Mouse (Mus musculus) hindbrain, embryonic 15.5 days (tissue): ENCODE data around the gene Nprl3. TPM values are rescaled to one million over a fixed set of nuclear protein-coding genes. Genes with fewer than 3 reads are reported as not detected.

Experiments
- ATAC-seq: fragments of 200-750 bp; cut with Nextera tagmentation; 2 replicates; pipeline ENCODE4 v1.8.0; 2017; ENCODE audit warnings: low read depth, moderate number of reproducible peaks, moderate TSS enrichment; ENCODE audit not compliant: low FRiP score
- H3K27ac ChIP-seq: fragments of 300-500 bp; sonication (generic); replicated peaks from 2 replicates; pipeline ENCODE4 v1.5.1; 2015; ENCODE audit warnings: mild to moderate bottlenecking, inconsistent platforms
- H3K27me3 ChIP-seq: fragments of 300-500 bp; sonication (generic); 2 replicates; pipeline ENCODE4 v1.6.1; 2015; ENCODE audit warnings: control low read depth, inconsistent platforms
- H3K36me3 ChIP-seq: fragments of 300-500 bp; sonication (generic); 2 replicates; pipeline ENCODE4 v1.6.1; 2015; ENCODE audit warnings: control low read depth, inconsistent platforms
- H3K4me1 ChIP-seq: fragments of 300-500 bp; sonication (generic); replicated peaks from 2 replicates; pipeline ENCODE4 v1.6.1; 2015; ENCODE audit warnings: control low read depth, inconsistent platforms
- H3K4me2 ChIP-seq: fragments of 300-500 bp; sonication (generic); 2 replicates; pipeline ENCODE4 v1.6.1; 2015; ENCODE audit warnings: moderate library complexity, mild to moderate bottlenecking, inconsistent platforms
- H3K4me3 ChIP-seq: fragments of 300-500 bp; sonication (generic); 2 replicates; pipeline ENCODE4 v1.5.1; 2015; ENCODE audit warnings: mild to moderate bottlenecking, inconsistent platforms
- H3K9ac ChIP-seq: fragments of 300-500 bp; sonication (generic); 2 replicates; pipeline ENCODE4 v1.6.1; 2015; ENCODE audit warnings: inconsistent platforms
- H3K9me3 ChIP-seq: fragments of 300-500 bp; sonication (generic); 2 replicates; pipeline ENCODE4 v1.6.1; 2016; ENCODE audit warnings: control low read depth, inconsistent platforms
- WGBS: fragments of 180-500 bp; shearing (Covaris S2); methylation state at CpG from one replicate; pipeline ENCODE4 v1.1.7; 2015; 5-methylcytosine and 5-hydroxymethylcytosine counted together
- polyA plus RNA-seq: library from polyadenylated mRNA; unstranded; fragments of >200 nt; fragmentation: Nextera tagmentation; extraction: Ambion mirVana; gene quantifications from 2 replicates; pipeline ENCODE4 v1.2.1, GENCODE M21; 2015

Nprl3 gene
- polyA plus RNA-seq, 1 experiment from 2014 or later, result 43.9 TPM

DNA sequence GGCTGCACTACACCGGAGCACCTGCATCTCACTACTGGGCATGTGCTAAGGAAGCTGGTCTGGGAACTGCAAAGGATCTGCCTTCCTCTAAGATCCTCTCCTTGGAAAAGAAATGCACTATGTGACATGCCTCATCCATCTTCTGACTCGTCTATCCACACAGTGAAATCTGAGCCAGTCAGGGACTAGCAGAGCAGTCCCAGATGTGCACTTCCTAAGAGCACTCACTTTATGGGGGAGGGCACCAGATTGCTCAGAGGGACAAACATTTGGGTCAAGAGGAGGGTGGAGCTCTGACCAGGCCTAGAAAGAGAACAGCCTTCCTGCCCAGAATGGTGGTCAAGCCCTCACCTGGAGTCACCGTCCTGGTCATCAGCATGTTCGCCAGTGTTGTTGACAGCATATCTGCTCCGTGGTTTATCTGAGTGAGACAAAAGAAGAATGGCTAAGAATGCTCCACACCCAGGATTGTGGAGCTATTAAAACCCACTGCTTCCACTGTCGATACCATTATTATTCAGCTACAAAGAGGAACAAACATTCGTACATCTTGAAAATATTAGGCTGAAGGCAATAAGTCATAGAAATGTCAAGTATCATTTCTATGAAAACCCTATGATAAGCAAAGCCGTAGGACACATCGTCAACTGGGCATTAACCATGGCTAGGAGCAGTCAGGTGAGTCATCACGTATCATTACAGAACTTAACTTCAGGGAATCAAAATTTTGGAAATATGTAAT, 4.7 kb downstream of the Nprl3 start:
- Histone ChIP-seq H3K4me1 (peaks cover 10% of the 10 kb centered on the region), H3K36me3 (peaks cover 4% of the 10 kb centered on the region; the same call in 1 of the 2 replicates), H3K27ac (no peak overlapping the region), H3K4me3 (no peak overlapping the region), H3K9me3 (no peaks in the 10 kb centered on the region), H3K27me3 (no peaks in the 10 kb centered on the region), H3K9ac (no peak overlapping the region), H3K4me2 (no peak overlapping the region)
- no peak for ATAC-seq
- WGBS, result 85% methylated on average over 10 of the region's 10 CpGs

DNA sequence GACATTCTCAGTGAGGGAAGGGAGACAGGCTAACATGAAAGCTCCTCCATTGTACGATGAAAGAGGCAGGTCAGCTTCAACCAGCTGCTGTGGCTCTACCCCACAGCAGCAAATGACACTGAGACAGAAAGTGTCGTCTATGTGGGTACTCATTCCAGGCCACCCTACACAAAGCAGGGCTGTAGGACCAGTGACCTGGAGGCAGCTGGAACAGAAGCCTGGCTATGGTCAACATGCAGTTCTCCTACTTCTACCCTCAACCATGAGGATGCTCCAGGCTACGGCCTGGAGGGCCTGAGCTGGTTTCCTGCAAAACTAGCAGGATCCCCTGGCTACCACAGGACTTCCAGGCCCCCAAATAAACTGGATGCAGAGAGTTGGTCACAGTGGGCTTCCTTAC, 10.9 kb downstream of the Nprl3 start:
- ATAC-seq, result no peak
- Histone ChIP-seq H3K9ac (no peak overlapping the region), H3K4me3 (no peak overlapping the region), H3K27ac (no peak overlapping the region), H3K36me3 (peaks cover 17% of the 10 kb centered on the region), H3K9me3 (no peaks in the 10 kb centered on the region), H3K4me1 (no peaks in the 10 kb centered on the region), H3K4me2 (no peak overlapping the region), H3K27me3 (no peaks in the 10 kb centered on the region)
- 93% methylated on average over 3 of the region's 3 CpGs for WGBS

DNA sequence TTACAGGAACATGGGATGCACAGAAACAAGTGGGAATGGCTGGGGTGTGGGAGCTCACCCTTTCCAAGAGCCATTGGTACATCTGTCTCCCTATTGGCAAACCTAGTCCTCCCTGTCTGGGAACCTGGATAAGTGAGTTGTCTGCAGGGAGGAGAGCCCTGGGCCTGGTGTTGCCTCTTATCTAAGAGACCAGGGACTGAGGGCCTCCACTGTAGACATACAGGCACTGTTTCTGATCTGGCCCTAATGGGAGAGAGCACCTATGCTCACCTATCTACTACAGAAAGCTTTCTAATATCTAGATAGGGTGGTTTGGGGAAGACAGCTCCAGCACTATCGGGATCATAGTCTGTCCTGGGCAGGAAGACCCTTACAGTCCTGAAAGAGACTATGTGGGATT, 11.4 kb downstream of the Nprl3 start:
- no peak for ATAC-seq
- Histone ChIP-seq H3K9me3 (no peaks in the 10 kb centered on the region), H3K4me3 (no peak overlapping the region), H3K9ac (no peak overlapping the region), H3K36me3 (peaks cover 20% of the 10 kb centered on the region), H3K27ac (no peak overlapping the region), H3K27me3 (no peaks in the 10 kb centered on the region), H3K4me2 (no peak overlapping the region), H3K4me1 (no peaks in the 10 kb centered on the region)
- WGBS, result 91% methylated on average over 1 of the region's 1 CpGs

DNA sequence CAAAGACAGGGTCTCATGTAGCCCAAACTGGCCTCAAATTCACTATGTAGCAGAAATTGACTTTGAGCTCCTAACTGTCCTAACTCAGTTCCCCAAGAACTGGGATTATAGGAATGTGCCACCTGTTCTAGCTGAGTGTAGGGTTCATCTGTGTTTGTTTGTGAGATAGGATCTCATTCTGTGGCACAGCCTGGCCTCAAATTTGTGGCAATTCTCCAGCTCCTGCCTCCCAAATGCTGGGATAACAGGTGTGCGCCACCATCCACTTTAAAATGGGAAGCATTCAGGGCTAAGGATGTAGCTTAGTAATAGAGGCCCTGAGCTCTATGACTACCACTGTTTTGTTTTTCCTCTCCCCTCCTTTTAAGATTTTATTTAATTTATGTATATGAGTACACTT, 14.4 kb downstream of the Nprl3 start:
- Histone ChIP-seq H3K27ac (no peak overlapping the region), H3K4me3 (no peak overlapping the region), H3K4me1 (no peaks in the 10 kb centered on the region), H3K4me2 (no peak overlapping the region), H3K9ac (no peak overlapping the region), H3K36me3 (peaks cover 36% of the 10 kb centered on the region), H3K27me3 (no peaks in the 10 kb centered on the region), H3K9me3 (no peaks in the 10 kb centered on the region)
- ATAC-seq, result no peak
- WGBS, result 97% methylated on average over 1 of the region's 1 CpGs

DNA sequence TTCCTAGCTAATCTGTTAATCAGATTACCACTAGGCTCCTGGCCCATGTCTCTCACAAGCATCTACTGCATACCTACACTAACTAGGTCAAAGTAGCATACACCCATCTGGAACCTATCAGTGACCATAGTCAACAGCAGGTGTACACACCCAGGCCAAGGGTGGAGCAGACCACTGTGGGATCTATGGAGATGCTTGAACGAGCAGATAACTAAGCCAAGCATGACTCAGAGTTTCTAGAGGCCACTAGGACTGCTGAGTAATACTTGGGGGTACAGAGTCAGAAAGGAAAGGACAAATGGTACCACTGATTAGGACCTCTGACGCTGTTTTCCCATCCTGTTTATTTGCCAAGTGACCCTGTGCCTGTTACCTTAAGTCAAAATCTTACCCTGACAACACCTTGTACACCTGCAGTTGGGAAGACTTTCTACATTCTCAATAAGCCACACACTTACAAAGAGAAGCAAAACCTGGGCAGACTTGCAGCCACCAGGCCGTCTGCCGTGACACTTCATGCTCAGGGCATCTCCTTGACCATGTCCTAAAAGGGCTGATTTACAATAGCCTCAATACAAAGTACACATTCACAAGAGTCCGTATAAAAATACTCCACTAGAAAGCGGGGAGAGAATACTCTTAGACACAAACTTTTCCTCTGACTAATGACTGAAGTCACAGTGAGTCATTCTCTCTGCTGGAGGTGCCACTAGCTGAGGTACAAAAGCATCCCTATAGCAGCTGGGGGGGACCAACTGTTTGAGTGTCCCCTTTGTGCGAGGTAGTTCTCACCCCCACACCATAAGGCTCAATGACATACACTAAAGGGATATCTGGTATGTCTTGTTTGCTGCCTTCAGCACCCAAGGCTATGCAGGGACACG, 16.4 kb downstream of the Nprl3 start:
- H3K9ac ChIP-seq, result no peak overlapping the region
- no peak for ATAC-seq
- no peaks in the 10 kb centered on the region for H3K9me3 ChIP-seq
- no peak overlapping the region for H3K4me3 ChIP-seq
- no peaks in the 10 kb centered on the region for H3K4me1 ChIP-seq
- H3K36me3 ChIP-seq, result peaks cover 41% of the 10 kb centered on the region
- WGBS, result 88% methylated on average over 8 of the region's 8 CpGs
- no peak overlapping the region for H3K4me2 ChIP-seq
- H3K27ac ChIP-seq, result no peak overlapping the region
- no peaks in the 10 kb centered on the region for H3K27me3 ChIP-seq

DNA sequence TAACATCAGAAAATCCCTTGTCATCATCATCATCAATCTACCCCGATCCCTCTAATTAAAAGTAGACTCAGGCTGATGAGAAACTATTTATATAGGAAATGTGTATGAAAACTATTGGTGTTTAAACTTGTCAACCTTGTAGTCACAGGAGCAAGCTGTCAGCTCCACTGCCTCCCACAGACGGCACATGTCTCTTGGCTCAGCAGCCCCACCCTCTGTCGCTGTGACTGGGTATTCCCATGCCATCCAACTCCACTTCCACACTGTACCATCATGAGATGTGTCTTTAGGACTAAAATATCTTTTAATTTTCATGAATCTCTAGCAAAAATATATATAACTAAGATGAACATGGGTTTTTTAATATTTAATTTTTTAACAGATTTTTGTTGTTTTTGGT, 19.2 kb downstream of the Nprl3 start:
- WGBS, result 87% methylated on average over 3 of the region's 3 CpGs
- Histone ChIP-seq H3K27ac (no peak overlapping the region), H3K9ac (no peak overlapping the region), H3K9me3 (no peaks in the 10 kb centered on the region), H3K27me3 (no peaks in the 10 kb centered on the region), H3K36me3 (peaks cover 36% of the 10 kb centered on the region), H3K4me2 (no peak overlapping the region), H3K4me1 (no peaks in the 10 kb centered on the region), H3K4me3 (no peak overlapping the region)
- ATAC-seq, result no peak

DNA sequence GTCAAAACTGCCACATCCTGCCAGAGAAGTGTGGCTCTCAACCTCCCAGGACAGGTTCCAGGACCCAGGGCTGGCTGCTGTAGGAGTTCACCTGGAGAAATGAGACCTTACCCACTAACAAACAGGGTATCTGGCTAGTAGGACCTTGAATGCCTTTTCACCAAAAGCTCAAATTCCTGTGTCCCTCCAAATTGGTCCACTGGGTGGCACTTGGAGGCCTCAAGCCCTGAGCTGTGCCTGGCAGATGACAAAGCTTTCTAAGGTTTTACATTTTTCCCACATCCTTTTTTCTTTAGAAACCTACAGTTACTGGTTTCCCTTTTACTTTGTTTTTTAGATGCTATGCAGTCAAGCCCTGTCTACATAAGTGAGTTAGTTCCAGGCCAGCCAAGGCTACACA, 20.4 kb downstream of the Nprl3 start:
- H3K4me1 ChIP-seq, result no peaks in the 10 kb centered on the region
- H3K4me2 ChIP-seq, result no peak overlapping the region
- ATAC-seq, result no peak
- H3K9ac ChIP-seq, result no peak overlapping the region
- peaks cover 24% of the 10 kb centered on the region for H3K36me3 ChIP-seq
- no peaks in the 10 kb centered on the region for H3K27me3 ChIP-seq
- no peak overlapping the region for H3K4me3 ChIP-seq
- H3K9me3 ChIP-seq, result no peaks in the 10 kb centered on the region
- H3K27ac ChIP-seq, result no peak overlapping the region

DNA sequence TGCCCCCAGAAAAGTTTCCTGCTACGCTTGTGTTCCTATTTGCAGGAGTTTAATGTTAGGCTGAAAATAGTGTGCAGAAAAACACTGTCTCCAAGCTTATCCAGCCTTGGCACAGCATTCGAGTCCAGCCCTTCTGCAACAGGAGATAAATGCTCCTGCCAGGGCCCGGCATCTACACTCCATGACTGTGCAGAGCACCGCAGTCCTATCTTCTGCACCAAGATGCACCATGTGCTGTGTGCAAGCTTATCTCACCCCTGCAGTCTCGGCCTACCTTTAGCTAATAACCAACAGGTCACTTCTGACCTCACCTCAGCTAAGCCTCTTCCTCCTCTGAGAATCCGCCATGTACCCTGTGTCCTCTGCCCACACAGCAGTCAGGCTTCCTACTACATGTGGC, 21.9 kb downstream of the Nprl3 start:
- Histone ChIP-seq H3K4me2 (no peak overlapping the region), H3K36me3 (peaks cover 27% of the 10 kb centered on the region), H3K27me3 (no peaks in the 10 kb centered on the region), H3K27ac (no peak overlapping the region), H3K4me1 (no peaks in the 10 kb centered on the region), H3K4me3 (no peak overlapping the region), H3K9me3 (no peaks in the 10 kb centered on the region), H3K9ac (no peak overlapping the region)
- 97% methylated on average over 6 of the region's 6 CpGs for WGBS
- ATAC-seq, result no peak

DNA sequence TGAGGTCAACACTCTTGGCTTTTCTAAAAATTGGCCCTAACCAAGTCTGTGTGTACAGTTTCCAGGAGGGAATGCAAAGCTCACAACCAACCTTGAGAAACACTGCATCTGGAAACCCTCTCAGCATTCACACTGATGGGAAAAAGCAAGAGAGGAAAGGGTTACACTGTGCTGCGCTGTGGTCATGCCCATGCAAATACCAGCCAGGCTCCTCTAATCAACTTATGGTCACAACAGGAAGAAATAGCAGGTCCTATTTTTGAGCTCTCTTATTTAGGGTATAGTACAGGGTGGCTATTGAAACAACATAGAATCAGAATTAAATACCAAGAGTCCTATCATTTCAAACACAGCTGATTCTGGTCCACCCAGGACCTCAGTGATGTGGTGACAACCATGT, 22.9 kb downstream of the Nprl3 start:
- ATAC-seq, result no peak
- 95% methylated on average over 1 of the region's 1 CpGs for WGBS
- peaks cover 23% of the 10 kb centered on the region for H3K36me3 ChIP-seq
- no peak overlapping the region for H3K4me3 ChIP-seq
- no peaks in the 10 kb centered on the region for H3K4me1 ChIP-seq
- no peaks in the 10 kb centered on the region for H3K9me3 ChIP-seq
- H3K4me2 ChIP-seq, result no peak overlapping the region
- H3K27ac ChIP-seq, result no peak overlapping the region
- H3K9ac ChIP-seq, result no peak overlapping the region
- no peaks in the 10 kb centered on the region for H3K27me3 ChIP-seq

DNA sequence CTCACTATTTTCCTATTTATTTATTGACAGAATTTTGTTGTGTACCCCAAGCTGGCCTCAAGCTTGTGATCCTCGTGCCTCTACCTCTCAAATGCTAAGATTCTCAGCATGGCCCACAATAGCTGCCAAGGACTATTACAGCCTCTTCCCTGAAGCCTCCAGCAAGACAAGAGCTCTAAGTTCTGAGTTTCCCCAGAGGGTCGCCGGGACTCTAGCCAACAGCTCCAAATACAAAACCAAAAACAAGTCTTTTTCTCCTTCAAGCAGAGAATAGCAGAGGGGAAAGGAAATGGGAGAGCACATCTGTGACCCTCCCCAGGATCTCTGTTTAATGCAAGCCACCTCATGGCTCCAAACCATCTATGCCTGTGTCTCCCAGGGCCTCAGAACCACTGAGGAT, 23.4 kb downstream of the Nprl3 start:
- Histone ChIP-seq H3K4me2 (no peak overlapping the region), H3K9ac (no peak overlapping the region), H3K27me3 (no peaks in the 10 kb centered on the region), H3K27ac (no peak overlapping the region; the same call in 1 of the 2 replicates), H3K36me3 (peaks cover 17% of the 10 kb centered on the region), H3K4me3 (no peak overlapping the region), H3K4me1 (no peaks in the 10 kb centered on the region), H3K9me3 (no peaks in the 10 kb centered on the region)
- ATAC-seq, result no peak
- WGBS, result 76% methylated on average over 3 of the region's 3 CpGs

DNA sequence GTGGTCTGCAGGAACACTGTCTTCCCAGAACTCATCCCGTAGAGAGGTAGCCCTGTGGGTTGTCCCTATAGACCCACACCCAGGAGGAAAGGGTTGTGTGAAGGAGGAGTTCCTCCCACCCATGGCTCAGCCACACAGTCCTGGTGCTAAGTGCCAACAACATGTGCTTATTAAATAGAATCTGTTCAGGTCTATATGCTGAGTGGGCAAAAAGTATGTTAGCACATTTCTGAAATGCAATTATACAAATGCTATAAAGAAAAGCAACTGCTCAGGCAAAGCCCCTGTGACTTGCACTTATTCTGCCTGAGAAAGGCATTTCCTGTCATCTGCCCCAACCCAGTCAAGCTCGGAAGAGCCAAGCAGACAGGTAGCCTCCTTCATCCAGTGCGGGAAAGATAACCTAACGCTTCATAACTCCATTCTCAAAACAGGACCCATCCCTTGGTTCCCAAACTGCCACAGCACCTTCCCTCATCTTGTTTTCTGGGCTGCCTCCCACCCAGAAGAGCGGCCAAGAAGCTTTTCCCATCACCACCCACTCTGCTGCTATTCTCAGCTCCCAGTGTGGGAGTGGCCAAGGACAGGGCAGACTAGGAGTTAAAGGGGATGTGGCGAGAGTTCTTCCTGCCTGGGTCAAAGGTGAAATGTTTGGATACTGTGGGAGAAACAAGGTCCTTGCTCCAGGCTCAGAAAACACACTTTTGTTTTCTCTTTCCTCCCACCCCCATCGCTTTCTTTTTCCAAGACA, 24.1 kb downstream of the Nprl3 start:
- ATAC-seq, result no peak
- Histone ChIP-seq H3K27me3 (no peaks in the 10 kb centered on the region), H3K27ac (0 out of 2 replicates have a peak overlapping the region, but pooled peaks have one; percentile 36), H3K4me2 (no peak overlapping the region), H3K36me3 (peaks cover 13% of the 10 kb centered on the region), H3K9me3 (no peaks in the 10 kb centered on the region), H3K4me1 (peaks cover under 1% of the 10 kb centered on the region; the same call in 1 of the 2 replicates), H3K4me3 (no peak overlapping the region), H3K9ac (no peak overlapping the region)
- WGBS, result 74% methylated on average over 7 of the region's 7 CpGs

DNA sequence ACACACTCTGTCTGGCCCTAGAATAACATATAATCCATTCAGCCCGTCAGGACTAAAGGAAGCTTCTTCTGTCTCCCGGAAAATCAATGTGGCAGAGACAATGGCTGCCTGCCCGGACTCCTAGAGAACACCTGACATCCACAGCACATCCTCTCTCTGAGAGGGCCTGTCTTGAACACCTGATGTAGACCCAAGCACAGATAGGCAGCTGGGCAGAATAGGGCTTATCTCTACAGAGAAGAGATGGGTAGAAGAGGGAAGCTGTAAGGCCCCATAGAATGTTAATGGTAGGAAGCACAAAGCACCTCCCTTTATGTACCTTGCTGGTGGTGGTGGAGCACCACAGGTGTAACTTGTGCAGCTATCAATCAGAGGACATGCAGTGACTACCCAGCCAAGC, 25.3 kb downstream of the Nprl3 start:
- Histone ChIP-seq H3K4me1 (peaks cover 12% of the 10 kb centered on the region), H3K4me3 (no peak overlapping the region), H3K27ac (no peak overlapping the region), H3K4me2 (no peak overlapping the region), H3K9ac (no peak overlapping the region), H3K9me3 (no peaks in the 10 kb centered on the region), H3K36me3 (peaks cover 13% of the 10 kb centered on the region), H3K27me3 (no peaks in the 10 kb centered on the region)
- ATAC-seq, result no peak
- WGBS, result 93% methylated on average over 3 of the region's 3 CpGs
